Mouse (Mus musculus): ENCODE results near the gene Rsc1a1. TPM values are rescaled to one million over a fixed set of nuclear protein-coding genes. Genes with fewer than 3 reads are reported as not detected.

Rsc1a1 gene
- total and polyA plus RNA-seq, 3 experiments, result 4.6 TPM; not detected in 2

DNA sequence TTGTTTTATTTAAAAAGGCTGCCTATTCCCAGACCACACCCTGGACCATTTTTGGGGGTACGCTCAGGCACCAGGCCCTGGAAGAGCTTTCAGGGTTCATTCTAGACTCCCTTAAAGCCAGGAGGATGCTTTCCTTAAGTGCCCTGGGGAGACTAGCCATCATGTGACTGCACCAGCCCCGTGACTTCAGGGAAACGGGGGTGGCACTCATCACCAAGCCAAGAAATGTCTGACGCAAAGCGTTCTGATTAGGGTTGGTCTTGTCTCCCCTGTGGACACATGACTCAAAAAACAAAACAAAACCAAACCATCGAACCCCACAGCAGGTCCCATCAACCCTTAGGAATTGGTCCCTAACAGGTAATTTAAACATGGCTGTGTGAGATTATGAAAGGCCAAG lies 34.1 kb downstream of the Rsc1a1 start:
- Histone ChIP-seq H3K79me2 (replicated peaks; ENCODE audit: control insufficient read depth, insufficient read depth, low read length) (peaks cover 2% of the 10 kb centered on the region; the same call in 1 of the 2 replicates), H3K4me3 (0 out of 2 replicates have a peak overlapping the region, but pooled peaks have one; percentile 20), H3K27me3 (ENCODE audit: control insufficient read depth, insufficient read depth, low read length) (no peaks in the 10 kb centered on the region), H3K4me1 (ENCODE audit: control insufficient read depth, insufficient read depth, low read length) (peaks cover 18% of the 10 kb centered on the region), H3K36me3 (ENCODE audit: control insufficient read depth, insufficient read depth, low read length) (no peaks in the 10 kb centered on the region; the same call in 1 of the 2 replicates), H3K27ac (peak overlapping the region; percentile 80), H3K9ac (ENCODE audit: low read depth, low read length) (no peak overlapping the region)
- intact Hi-C loops (cut with DNase I), result no loop called here
- WGBS, result 34% methylated on average over 6 of the region's 6 CpGs
- peak in 1 of 2 experiments; percentile 62 for DNase-seq
- TF ChIP-seq EP300 (IDR thresholded peaks at IDR 0.05; ENCODE audit: insufficient read depth, low read depth, low read length), result peak; percentile 75; the same call in 1 of the 2 replicates
- TF ChIP-seq POLR2A (IDR thresholded peaks at IDR 0.05; ENCODE audit: insufficient read depth, low read depth, low read length), result peak; percentile 30; the same call in 1 of the 2 replicates
- no peak for TF ChIP-seq CTCF (IDR thresholded peaks at IDR 0.05)

DNA sequence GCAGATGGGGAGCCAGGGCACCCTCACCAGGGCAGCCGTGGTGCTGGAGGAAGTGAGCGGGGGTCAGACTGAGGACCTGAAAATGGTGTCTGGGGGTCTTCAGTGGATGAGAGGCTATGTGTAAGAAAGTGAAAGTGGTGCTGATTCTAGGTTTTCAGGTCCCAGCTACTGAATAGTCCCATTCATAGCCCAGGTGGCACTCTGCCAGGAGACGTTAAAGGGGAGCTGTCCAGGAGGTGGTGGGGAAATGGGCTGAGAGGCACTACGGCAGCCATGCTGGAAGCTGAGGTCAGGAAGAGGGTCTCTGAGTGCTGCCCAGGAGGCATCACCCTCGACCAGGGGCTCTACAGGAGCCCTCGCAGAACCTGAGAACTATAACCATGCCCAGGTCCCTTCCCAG lies 36.2 kb downstream of the Rsc1a1 start:
- Histone ChIP-seq H3K9ac (ENCODE audit: low read depth, low read length) (peak overlapping the region; percentile 27), H3K27ac (peak overlapping the region; percentile 80), H3K4me3 (no peak overlapping the region), H3K4me1 (ENCODE audit: control insufficient read depth, insufficient read depth, low read length) (peaks cover 17% of the 10 kb centered on the region), H3K79me2 (replicated peaks; ENCODE audit: control insufficient read depth, insufficient read depth, low read length) (peaks cover 2% of the 10 kb centered on the region; the same call in 1 of the 2 replicates), H3K36me3 (ENCODE audit: control insufficient read depth, insufficient read depth, low read length) (peaks cover 2% of the 10 kb centered on the region), H3K27me3 (ENCODE audit: control insufficient read depth, insufficient read depth, low read length) (no peaks in the 10 kb centered on the region)
- WGBS, result 62% methylated on average over 6 of the region's 6 CpGs
- intact Hi-C loops (cut with DNase I), result no loop called here
- DNase-seq, result no peak
- TF ChIP-seq EP300 (IDR thresholded peaks at IDR 0.05; ENCODE audit: insufficient read depth, low read depth, low read length) (no peak), POLR2A (IDR thresholded peaks at IDR 0.05; ENCODE audit: insufficient read depth, low read depth, low read length) (no peak)

DNA sequence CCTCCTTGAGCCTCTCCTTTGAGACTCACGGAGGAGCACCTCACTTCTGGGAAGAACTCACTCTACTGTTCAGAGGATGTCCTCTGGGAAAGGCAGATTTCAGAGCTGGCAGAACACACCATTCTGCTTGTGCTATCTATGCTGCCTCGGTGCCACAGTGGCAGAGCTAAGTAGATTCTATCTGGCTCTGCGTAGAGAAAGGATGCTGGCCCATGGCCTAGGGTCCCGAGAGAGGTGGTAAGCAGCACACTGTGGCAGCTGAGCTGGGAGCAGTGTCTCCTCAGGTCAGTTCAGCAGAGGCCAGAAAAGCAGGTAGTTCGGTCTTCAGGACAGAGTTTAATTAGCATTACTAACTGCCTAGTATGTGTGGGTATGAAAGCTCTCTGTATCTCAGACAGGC lies 37.1 kb downstream of the Rsc1a1 start:
- Histone ChIP-seq H3K36me3 (ENCODE audit: control insufficient read depth, insufficient read depth, low read length) (peaks cover 7% of the 10 kb centered on the region), H3K79me2 (replicated peaks; ENCODE audit: control insufficient read depth, insufficient read depth, low read length) (peaks cover 2% of the 10 kb centered on the region; the same call in 1 of the 2 replicates), H3K4me1 (ENCODE audit: control insufficient read depth, insufficient read depth, low read length) (peaks cover 17% of the 10 kb centered on the region), H3K27me3 (ENCODE audit: control insufficient read depth, insufficient read depth, low read length) (no peaks in the 10 kb centered on the region), H3K9ac (ENCODE audit: low read depth, low read length) (no peak overlapping the region), H3K4me3 (no peak overlapping the region), H3K27ac (peak overlapping the region; percentile 80)
- DNase-seq, result peak in 1 of 2 experiments; percentile 81
- intact Hi-C loops (cut with DNase I), result no loop called here
- WGBS, result 51% methylated on average over 5 of the region's 5 CpGs
- TF ChIP-seq EP300 (IDR thresholded peaks at IDR 0.05; ENCODE audit: insufficient read depth, low read depth, low read length) (peak; percentile 98), CTCF (IDR thresholded peaks at IDR 0.05) (no peak), POLR2A (IDR thresholded peaks at IDR 0.05; ENCODE audit: insufficient read depth, low read depth, low read length) (peak; percentile 67)

DNA sequence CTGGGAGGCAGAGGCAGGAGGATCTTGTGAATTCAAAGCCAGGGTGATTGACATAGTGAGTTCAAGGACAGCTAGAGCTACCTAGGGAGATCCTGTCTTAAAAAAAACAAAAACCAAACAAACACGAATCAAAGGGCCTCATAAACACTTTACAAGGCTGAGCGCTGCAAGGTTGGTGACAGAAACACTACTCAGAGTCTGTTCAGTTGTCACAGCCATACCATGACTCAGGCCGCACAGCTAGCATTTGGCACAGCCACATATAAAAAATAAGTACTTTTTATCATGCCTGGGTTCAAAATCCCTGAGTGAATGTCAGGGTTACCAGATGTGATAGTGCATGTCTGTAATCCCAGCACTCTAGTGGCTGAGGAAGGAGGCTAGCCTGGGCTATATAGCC lies 38.2 kb downstream of the Rsc1a1 start:
- TF ChIP-seq EP300 (IDR thresholded peaks at IDR 0.05; ENCODE audit: insufficient read depth, low read depth, low read length) (no peak), CTCF (IDR thresholded peaks at IDR 0.05) (no peak), POLR2A (IDR thresholded peaks at IDR 0.05; ENCODE audit: insufficient read depth, low read depth, low read length) (no peak)
- H3K27ac ChIP-seq, result peak overlapping the region; percentile 64
- no peak overlapping the region for H3K9ac ChIP-seq (ENCODE audit: low read depth, low read length)
- 91% methylated on average over 3 of the region's 3 CpGs for WGBS
- H3K4me1 ChIP-seq (ENCODE audit: control insufficient read depth, insufficient read depth, low read length), result peaks cover 21% of the 10 kb centered on the region
- peaks cover 9% of the 10 kb centered on the region for H3K36me3 ChIP-seq (ENCODE audit: control insufficient read depth, insufficient read depth, low read length)
- H3K79me2 ChIP-seq (replicated peaks; ENCODE audit: control insufficient read depth, insufficient read depth, low read length), result peaks cover 2% of the 10 kb centered on the region; the same call in 1 of the 2 replicates
- no peak for DNase-seq
- H3K27me3 ChIP-seq (ENCODE audit: control insufficient read depth, insufficient read depth, low read length), result no peaks in the 10 kb centered on the region
- intact Hi-C loops (cut with DNase I), result no loop called here
- no peak overlapping the region for H3K4me3 ChIP-seq

DNA sequence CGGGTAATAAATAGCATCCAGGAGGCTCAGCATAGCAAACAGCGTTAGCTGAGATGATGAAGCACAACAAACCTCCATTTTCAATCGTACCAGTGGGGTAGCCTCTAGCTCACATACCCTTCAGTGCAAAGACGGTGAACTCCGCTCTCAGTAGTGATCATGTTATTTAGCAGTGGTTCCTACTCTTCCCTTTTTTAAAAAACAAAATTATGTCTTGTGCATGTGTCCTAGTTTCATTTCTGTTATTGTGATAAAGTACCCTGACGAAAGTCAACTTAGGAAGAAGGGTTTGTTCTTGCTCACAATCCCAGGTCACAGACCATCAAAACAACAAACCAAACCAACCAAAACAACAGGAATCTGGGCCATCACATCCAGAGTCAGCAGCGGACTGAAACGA lies 39.4 kb downstream of the Rsc1a1 start:
- TF ChIP-seq POLR2A (IDR thresholded peaks at IDR 0.05; ENCODE audit: insufficient read depth, low read depth, low read length) (no peak), CTCF (IDR thresholded peaks at IDR 0.05) (no peak), EP300 (IDR thresholded peaks at IDR 0.05; ENCODE audit: insufficient read depth, low read depth, low read length) (no peak)
- Histone ChIP-seq H3K9ac (ENCODE audit: low read depth, low read length) (no peak overlapping the region), H3K27me3 (ENCODE audit: control insufficient read depth, insufficient read depth, low read length) (no peaks in the 10 kb centered on the region), H3K79me2 (replicated peaks; ENCODE audit: control insufficient read depth, insufficient read depth, low read length) (peaks cover 2% of the 10 kb centered on the region; the same call in 1 of the 2 replicates), H3K4me3 (no peak overlapping the region), H3K4me1 (ENCODE audit: control insufficient read depth, insufficient read depth, low read length) (peaks cover 23% of the 10 kb centered on the region), H3K27ac (peak overlapping the region; percentile 64), H3K36me3 (ENCODE audit: control insufficient read depth, insufficient read depth, low read length) (peaks cover 9% of the 10 kb centered on the region)
- WGBS, result 80% methylated on average over 8 of the region's 8 CpGs
- no peak for DNase-seq
- intact Hi-C loops (cut with DNase I), result no loop called here

DNA sequence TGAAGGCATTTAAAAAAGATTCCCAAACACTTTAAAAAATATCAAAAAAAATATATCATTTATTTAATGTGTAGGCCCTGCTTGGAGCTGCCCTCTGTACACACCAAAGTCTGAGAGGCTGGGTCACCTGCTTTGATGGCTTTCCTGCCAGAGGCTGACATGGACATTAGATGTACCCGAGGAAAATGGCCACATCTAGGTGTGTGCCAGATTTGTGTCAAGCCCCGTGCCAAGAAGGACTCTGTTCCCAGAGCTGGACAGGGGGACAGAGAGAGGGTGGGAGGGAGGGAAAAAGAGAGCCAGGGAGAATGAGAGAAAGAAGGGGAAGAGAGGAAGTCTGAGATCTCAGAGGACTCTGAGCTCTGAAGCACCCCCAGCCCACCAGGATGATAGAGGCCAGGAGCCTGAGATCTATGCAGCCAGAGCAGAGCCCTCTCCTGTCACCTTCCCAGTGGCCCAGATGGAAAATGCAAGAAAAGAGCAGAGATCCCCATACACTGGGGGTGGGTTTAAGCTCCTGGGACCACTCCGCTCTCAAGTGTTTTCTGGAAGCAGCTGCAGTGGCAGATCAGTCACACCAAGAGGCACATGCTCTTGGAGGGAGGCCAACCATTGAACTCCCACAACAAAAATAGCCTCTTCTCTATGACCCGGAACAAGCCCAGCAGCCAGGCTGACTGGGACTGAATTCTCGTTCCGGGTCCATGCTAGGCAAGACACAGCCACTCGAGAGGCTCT lies 42.1 kb downstream of the Rsc1a1 start:
- no peaks in the 10 kb centered on the region; the same call in 1 of the 2 replicates for H3K79me2 ChIP-seq (replicated peaks; ENCODE audit: control insufficient read depth, insufficient read depth, low read length)
- H3K4me3 ChIP-seq, result no peak overlapping the region
- H3K9ac ChIP-seq (ENCODE audit: low read depth, low read length), result no peak overlapping the region
- H3K27me3 ChIP-seq (ENCODE audit: control insufficient read depth, insufficient read depth, low read length), result no peaks in the 10 kb centered on the region
- H3K27ac ChIP-seq, result peak overlapping the region; percentile 94
- peaks cover 9% of the 10 kb centered on the region for H3K36me3 ChIP-seq (ENCODE audit: control insufficient read depth, insufficient read depth, low read length)
- WGBS, result 5% methylated on average over 7 of the region's 7 CpGs
- peak; percentile 73 to 85 for DNase-seq
- intact Hi-C loops (cut with DNase I), result no loop called here
- H3K4me1 ChIP-seq (ENCODE audit: control insufficient read depth, insufficient read depth, low read length), result peaks cover 16% of the 10 kb centered on the region
- no peak for TF ChIP-seq CTCF (IDR thresholded peaks at IDR 0.05)
- peak; percentile 43 for TF ChIP-seq POLR2A (IDR thresholded peaks at IDR 0.05; ENCODE audit: insufficient read depth, low read depth, low read length)
- TF ChIP-seq EP300 (IDR thresholded peaks at IDR 0.05; ENCODE audit: insufficient read depth, low read depth, low read length), result peak; percentile 95

Data from heart, adult 2 months (tissue).